Mouse (Mus musculus): ENCODE data around the gene Dscaml1. TPM values are rescaled to one million over a fixed set of nuclear protein-coding genes. Genes with fewer than 3 reads are reported as not detected.

Dscaml1 gene
- polyA plus RNA-seq, 2 experiments, result not detected

DNA sequence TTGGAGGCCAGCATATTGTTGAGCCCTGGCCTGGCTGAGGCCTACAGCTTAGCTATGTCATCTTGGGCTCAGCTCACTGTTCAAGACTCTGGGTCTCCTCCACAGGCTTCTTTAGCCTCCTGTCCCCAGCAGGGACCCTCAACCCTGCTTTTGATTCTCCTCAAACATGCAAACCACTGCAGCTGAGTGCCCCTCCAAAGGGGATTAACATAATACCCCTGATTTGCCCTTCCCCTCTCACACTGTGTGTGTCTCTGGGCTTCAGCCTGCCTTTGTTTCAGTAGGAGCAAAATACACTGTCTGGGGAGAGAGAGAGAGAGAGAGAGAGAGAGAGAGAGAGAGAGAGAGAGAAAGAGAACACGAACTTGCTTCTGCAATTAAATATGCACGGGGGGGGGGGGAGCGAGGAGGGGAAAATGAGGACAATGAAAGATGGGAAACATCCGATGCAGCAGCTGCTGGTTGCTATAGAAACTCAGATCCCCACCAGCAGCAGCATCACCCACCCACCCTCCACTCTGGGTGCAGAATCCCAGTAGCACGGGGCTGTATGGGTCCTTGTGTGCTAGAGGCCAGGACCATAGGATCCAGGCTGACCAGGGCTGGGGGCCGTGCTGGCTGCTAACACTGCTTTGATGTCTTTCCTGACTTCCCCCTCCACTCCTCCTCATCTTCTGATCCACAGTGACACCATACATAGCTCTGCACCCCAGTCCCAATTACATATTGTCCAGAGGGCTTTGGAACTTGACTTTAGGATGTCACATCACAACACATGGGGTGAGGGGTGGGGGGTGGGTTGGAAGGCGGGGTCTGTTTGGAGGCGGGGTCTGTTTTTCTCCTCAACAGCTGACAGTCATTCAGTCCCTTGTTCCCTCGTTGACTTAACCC lies 231.0 kb downstream of the Dscaml1 start:
- Histone ChIP-seq H3K27ac (no peak overlapping the region), H3K9ac (replicated peaks) (no peak overlapping the region), H3K36me3 (replicated peaks; ENCODE audit: control insufficient read depth, insufficient read depth, low read depth) (no peaks in the 10 kb centered on the region), H3K4me3 (ENCODE audit: insufficient read depth in 1 of 2, low read depth in 2 of 2, low read length in 2 of 2) (no peak overlapping the region), H3K9me3 (ENCODE audit: control insufficient read depth, low read length) (no peaks in the 10 kb centered on the region), H3K4me1 (replicated peaks; ENCODE audit: control insufficient read depth in 2 of 2, insufficient read depth in 2 of 2, low read length in 1 of 2) (no peaks in the 10 kb centered on the region), H3K27me3 (ENCODE audit: control insufficient read depth, insufficient read depth, low read length) (no peaks in the 10 kb centered on the region), H3K4me2 (ENCODE audit: low read depth) (no peak overlapping the region)
- TF ChIP-seq EP300 (IDR thresholded peaks at IDR 0.05; ENCODE audit: low read depth), result no peak
- no peak for TF ChIP-seq CTCF (IDR thresholded peaks at IDR 0.05; ENCODE audit: low read depth)
- 16% methylated on average over 9 of the region's 9 CpGs for WGBS (ENCODE audit: insufficient replicate concordance)
- no peak for DNase-seq (ENCODE audit: low read depth in 3 of 3, low spot score in 3 of 3)
- no peak for ATAC-seq (ENCODE audit: insufficient read depth)

GRCm38 (mm10) chr9:45660191-45660590 lies 233.8 kb downstream of the Dscaml1 start:
- no peak overlapping the region for H3K4me2 ChIP-seq (ENCODE audit: low read depth)
- no peak overlapping the region for H3K4me3 ChIP-seq (ENCODE audit: insufficient read depth in 1 of 2, low read depth in 2 of 2, low read length in 2 of 2)
- no peaks in the 10 kb centered on the region for H3K36me3 ChIP-seq (replicated peaks; ENCODE audit: control insufficient read depth, insufficient read depth, low read depth)
- no peak overlapping the region for H3K27ac ChIP-seq
- H3K9ac ChIP-seq (replicated peaks), result no peak overlapping the region
- WGBS (ENCODE audit: insufficient replicate concordance), result 37% methylated on average over 3 of the region's 3 CpGs
- DNase-seq (ENCODE audit: low read depth in 3 of 3, low spot score in 3 of 3) (no peak), ATAC-seq (ENCODE audit: insufficient read depth) (no peak)
- TF ChIP-seq EP300 (IDR thresholded peaks at IDR 0.05; ENCODE audit: low read depth) (no peak), CTCF (IDR thresholded peaks at IDR 0.05; ENCODE audit: low read depth) (no peak)
- no peaks in the 10 kb centered on the region for H3K9me3 ChIP-seq (ENCODE audit: control insufficient read depth, low read length)
- no peaks in the 10 kb centered on the region for H3K4me1 ChIP-seq (replicated peaks; ENCODE audit: control insufficient read depth in 2 of 2, insufficient read depth in 2 of 2, low read length in 1 of 2)
- no peaks in the 10 kb centered on the region for H3K27me3 ChIP-seq (ENCODE audit: control insufficient read depth, insufficient read depth, low read length)

DNA sequence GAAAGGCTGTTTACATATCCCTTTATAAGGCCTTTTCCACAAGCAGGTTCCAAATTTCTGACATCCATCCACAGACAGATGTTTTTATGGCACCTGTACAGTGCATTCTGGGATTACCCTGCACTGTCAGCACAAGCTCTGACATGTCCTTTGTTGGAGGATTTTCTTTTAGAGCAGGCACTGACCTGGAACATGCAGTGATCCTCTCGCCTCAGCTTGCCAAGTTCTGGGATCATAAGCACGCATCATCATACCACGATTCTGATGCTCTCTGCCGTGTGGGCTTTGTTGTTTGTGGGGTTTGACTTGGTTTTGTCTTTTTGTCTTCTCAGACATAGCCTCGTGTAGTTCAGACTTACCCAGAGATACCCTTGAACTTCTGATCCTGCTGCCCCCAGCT lies 236.0 kb downstream of the Dscaml1 start:
- no peak overlapping the region for H3K4me2 ChIP-seq (ENCODE audit: low read depth)
- H3K27ac ChIP-seq, result no peak overlapping the region
- no peak for ATAC-seq (ENCODE audit: insufficient read depth)
- H3K36me3 ChIP-seq (replicated peaks; ENCODE audit: control insufficient read depth, insufficient read depth, low read depth), result no peaks in the 10 kb centered on the region
- no peaks in the 10 kb centered on the region for H3K27me3 ChIP-seq (ENCODE audit: control insufficient read depth, insufficient read depth, low read length)
- no peak for DNase-seq (ENCODE audit: low read depth in 3 of 3, low spot score in 3 of 3)
- WGBS (ENCODE audit: insufficient replicate concordance), result 60% methylated on average over 5 of the region's 5 CpGs
- H3K4me3 ChIP-seq (ENCODE audit: insufficient read depth in 1 of 2, low read depth in 2 of 2, low read length in 2 of 2), result no peak overlapping the region
- no peak overlapping the region for H3K9ac ChIP-seq (replicated peaks)
- no peaks in the 10 kb centered on the region for H3K4me1 ChIP-seq (replicated peaks; ENCODE audit: control insufficient read depth in 2 of 2, insufficient read depth in 2 of 2, low read length in 1 of 2)
- no peaks in the 10 kb centered on the region for H3K9me3 ChIP-seq (ENCODE audit: control insufficient read depth, low read length)
- TF ChIP-seq EP300 (IDR thresholded peaks at IDR 0.05; ENCODE audit: low read depth), result no peak
- TF ChIP-seq CTCF (IDR thresholded peaks at IDR 0.05; ENCODE audit: low read depth), result no peak

- no peak for DNase-seq (ENCODE audit: low read depth in 3 of 3, low spot score in 3 of 3)
- Histone ChIP-seq H3K9ac (replicated peaks) (no peak overlapping the region), H3K27me3 (ENCODE audit: control insufficient read depth, insufficient read depth, low read length) (no peaks in the 10 kb centered on the region), H3K4me2 (ENCODE audit: low read depth) (no peak overlapping the region), H3K9me3 (ENCODE audit: control insufficient read depth, low read length) (no peaks in the 10 kb centered on the region), H3K4me1 (replicated peaks; ENCODE audit: control insufficient read depth in 2 of 2, insufficient read depth in 2 of 2, low read length in 1 of 2) (no peaks in the 10 kb centered on the region), H3K27ac (no peak overlapping the region), H3K36me3 (replicated peaks; ENCODE audit: control insufficient read depth, insufficient read depth, low read depth) (no peaks in the 10 kb centered on the region), H3K4me3 (ENCODE audit: insufficient read depth in 1 of 2, low read depth in 2 of 2, low read length in 2 of 2) (no peak overlapping the region)
- no peak for ATAC-seq (ENCODE audit: insufficient read depth)
- 53% methylated on average over 16 of the region's 16 CpGs for WGBS (ENCODE audit: insufficient replicate concordance)
- TF ChIP-seq CTCF (IDR thresholded peaks at IDR 0.05; ENCODE audit: low read depth) (no peak), EP300 (IDR thresholded peaks at IDR 0.05; ENCODE audit: low read depth) (no peak)
These were observed 237.2 kb downstream of the Dscaml1 start for GRCm38 (mm10) chr9:45663386-45664315.

- H3K4me3 ChIP-seq (ENCODE audit: insufficient read depth in 1 of 2, low read depth in 2 of 2, low read length in 2 of 2), result no peak overlapping the region
- no peak for DNase-seq (ENCODE audit: low read depth in 3 of 3, low spot score in 3 of 3)
- no peaks in the 10 kb centered on the region for H3K4me1 ChIP-seq (replicated peaks; ENCODE audit: control insufficient read depth in 2 of 2, insufficient read depth in 2 of 2, low read length in 1 of 2)
- no peak for ATAC-seq (ENCODE audit: insufficient read depth)
- H3K9ac ChIP-seq (replicated peaks), result no peak overlapping the region
- no peaks in the 10 kb centered on the region for H3K27me3 ChIP-seq (ENCODE audit: control insufficient read depth, insufficient read depth, low read length)
- WGBS (ENCODE audit: insufficient replicate concordance), result 56% methylated on average over 6 of the region's 6 CpGs
- no peak overlapping the region for H3K27ac ChIP-seq
- H3K9me3 ChIP-seq (ENCODE audit: control insufficient read depth, low read length), result no peaks in the 10 kb centered on the region
- TF ChIP-seq CTCF (IDR thresholded peaks at IDR 0.05; ENCODE audit: low read depth) (no peak), EP300 (IDR thresholded peaks at IDR 0.05; ENCODE audit: low read depth) (no peak)
- H3K36me3 ChIP-seq (replicated peaks; ENCODE audit: control insufficient read depth, insufficient read depth, low read depth), result no peaks in the 10 kb centered on the region
- H3K4me2 ChIP-seq (ENCODE audit: low read depth), result no peak overlapping the region
These were observed 237.9 kb downstream of the Dscaml1 start for GRCm38 (mm10) chr9:45664326-45664725.
